8 mouse cellular contexts compared by ENCODE assay signal in the genomic region with DNA sequence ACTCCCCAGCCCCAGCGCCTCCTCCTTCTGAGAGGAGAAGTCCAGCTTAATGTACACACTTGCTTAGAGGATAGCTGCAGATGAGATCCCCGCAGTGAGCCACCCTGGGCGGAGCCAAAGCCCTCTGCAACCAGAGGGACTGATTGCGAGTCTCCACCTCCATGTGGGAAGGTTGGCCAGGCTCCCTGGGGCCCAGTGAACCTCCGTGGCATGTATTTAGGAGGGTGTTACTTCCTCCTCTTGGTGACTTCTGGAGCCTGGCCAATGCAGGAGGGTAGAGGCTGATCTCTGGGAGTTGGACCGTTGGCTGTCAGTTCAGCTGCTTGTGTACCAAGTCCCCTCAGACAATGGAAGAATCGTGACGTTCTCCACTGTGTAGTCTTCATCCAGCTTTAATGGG.
A peak's percentile ranks its signal among the peaks of the same experiment; 100 is the strongest.
DNase-seq lines count a peak whose midpoint lies in the region; ATAC-seq and TF ChIP-seq lines count a peak whose summit lies in the region.

No protein-coding gene starts in this region.

- H3K4me3 ChIP-seq in forebrain, embryonic 14.5 days (ENCODE audit: low read depth, low read length), result no peak overlapping the region
- H3K4me3 ChIP-seq in forebrain, postnatal 0 days (ENCODE audit: low read depth, low read length), result no peak overlapping the region
- no peak overlapping the region for H3K4me3 ChIP-seq in intestine, postnatal 0 days (ENCODE audit: low read depth, low read length)
- H3K4me3 ChIP-seq in lung, embryonic 16.5 days (ENCODE audit: low read length), result no peak overlapping the region

- peaks cover 64% of the 10 kb centered on the region for H3K4me1 ChIP-seq in forebrain, embryonic 14.5 days (ENCODE audit: control insufficient read depth, insufficient read depth, low read length)
- H3K4me1 ChIP-seq in forebrain, postnatal 0 days (ENCODE audit: insufficient read depth), result peaks cover 21% of the 10 kb centered on the region
- peaks cover 28% of the 10 kb centered on the region for H3K4me1 ChIP-seq in intestine, postnatal 0 days (replicated peaks; ENCODE audit: control insufficient read depth, insufficient read depth, low read length)
- H3K4me1 ChIP-seq in lung, embryonic 16.5 days (replicated peaks; ENCODE audit: control insufficient read depth, insufficient read depth, low read length), result peaks cover 66% of the 10 kb centered on the region

- H3K27me3 ChIP-seq in forebrain, embryonic 14.5 days (replicated peaks; ENCODE audit: control insufficient read depth, insufficient read depth, low read length), result no peaks in the 10 kb centered on the region
- no peaks in the 10 kb centered on the region for H3K27me3 ChIP-seq in forebrain, postnatal 0 days (ENCODE audit: insufficient read depth, low read length)
- no peaks in the 10 kb centered on the region for H3K27me3 ChIP-seq in intestine, postnatal 0 days (replicated peaks; ENCODE audit: control insufficient read depth, insufficient read depth, low read length)
- no peaks in the 10 kb centered on the region for H3K27me3 ChIP-seq in lung, embryonic 16.5 days (ENCODE audit: control insufficient read depth, insufficient read depth, low read depth, low read length)

- ATAC-seq in forebrain, embryonic 14.5 days, result no peak
- ATAC-seq in forebrain, postnatal 0 days, result no peak
- ATAC-seq in intestine, postnatal 0 days, result peak; percentile 59
- ATAC-seq in lung, embryonic 16.5 days (ENCODE audit: low read depth), result peak; percentile 81

- no peak overlapping the region for H3K9ac ChIP-seq in forebrain, embryonic 14.5 days (ENCODE audit: low read length)
- no peak overlapping the region for H3K9ac ChIP-seq in forebrain, postnatal 0 days
- H3K9ac ChIP-seq in intestine, postnatal 0 days (ENCODE audit: low read depth, low read length), result 0 out of 2 replicates have a peak overlapping the region, but pooled peaks have one; percentile 38
- no peak overlapping the region for H3K9ac ChIP-seq in lung, embryonic 16.5 days (ENCODE audit: low read length)

- H3K27ac ChIP-seq in forebrain, embryonic 14.5 days (ENCODE audit: low read depth, low read length), result peak overlapping the region; percentile 27; the same call in 1 of the 2 replicates
- H3K27ac ChIP-seq in forebrain, postnatal 0 days (ENCODE audit: low read depth, low read length), result no peak overlapping the region
- peak overlapping the region; percentile 57 for H3K27ac ChIP-seq in intestine, postnatal 0 days (ENCODE audit: low read depth, low read length)
- H3K27ac ChIP-seq in lung, embryonic 16.5 days (ENCODE audit: low read length), result peak overlapping the region; percentile 70

- no peak overlapping the region for H3K4me2 ChIP-seq in forebrain, embryonic 14.5 days (ENCODE audit: low read length)
- H3K4me2 ChIP-seq in forebrain, postnatal 0 days (ENCODE audit: low read depth), result no peak overlapping the region
- no peak overlapping the region for H3K4me2 ChIP-seq in intestine, postnatal 0 days (replicated peaks; ENCODE audit: low read depth)
- no peak overlapping the region for H3K4me2 ChIP-seq in lung, embryonic 16.5 days (ENCODE audit: low read depth, low read length)

- H3K36me3 ChIP-seq in forebrain, embryonic 14.5 days (ENCODE audit: control insufficient read depth, insufficient read depth, low read length), result 0 out of 2 replicates have a peak, but pooled peaks cover 3% of the 10 kb centered on the region
- no peaks in the 10 kb centered on the region for H3K36me3 ChIP-seq in forebrain, postnatal 0 days (ENCODE audit: insufficient read depth)
- no peaks in the 10 kb centered on the region; the same call in 1 of the 2 replicates for H3K36me3 ChIP-seq in intestine, postnatal 0 days (ENCODE audit: control insufficient read depth, insufficient read depth)
- no peaks in the 10 kb centered on the region for H3K36me3 ChIP-seq in lung, embryonic 16.5 days (ENCODE audit: control insufficient read depth, insufficient read depth, low read length)

- 60% methylated on average over 8 of the region's 8 CpGs for WGBS in forebrain, embryonic 14.5 days
- WGBS in forebrain, postnatal 0 days, result 54% methylated on average over 8 of the region's 8 CpGs
- 11% methylated on average over 8 of the region's 8 CpGs for WGBS in intestine, postnatal 0 days
- WGBS in lung, embryonic 16.5 days, result 9% methylated on average over 8 of the region's 8 CpGs

- no peaks in the 10 kb centered on the region for H3K9me3 ChIP-seq in forebrain, embryonic 14.5 days (replicated peaks; ENCODE audit: control insufficient read depth, low read length)
- no peaks in the 10 kb centered on the region for H3K9me3 ChIP-seq in forebrain, postnatal 0 days (ENCODE audit: low read length)
- H3K9me3 ChIP-seq in intestine, postnatal 0 days (ENCODE audit: control insufficient read depth), result no peaks in the 10 kb centered on the region
- H3K9me3 ChIP-seq in lung, embryonic 16.5 days (ENCODE audit: control insufficient read depth, low read length), result no peaks in the 10 kb centered on the region

- TF ChIP-seq CTCF in forebrain, postnatal 0 days (IDR thresholded peaks at IDR 0.05; ENCODE audit: low read depth), result no peak
- no peak for TF ChIP-seq CTCF in intestine, postnatal 0 days (IDR thresholded peaks at IDR 0.05; ENCODE audit: low read depth)

- no peak for DNase-seq in forebrain, embryonic 14.5 days (ENCODE audit: low spot score)
- no peak for DNase-seq in forebrain, postnatal 0 days
- peak; percentile 74 for DNase-seq in MN1 (ENCODE audit: low spot score)
- DNase-seq in thymus, postnatal 25 days, result no peak
- no peak for DNase-seq in layer of hippocampus, adult 18-20 months (ENCODE audit: low spot score in 2 of 2)
- DNase-seq in left cerebral cortex, adult 9 months (ENCODE audit: low spot score in 2 of 2), result no peak

Comparison
In these comparisons a context has a peak if more than half of its experiments do, and no peak if none do; other contexts are left out.
1. ATAC-seq: peak in intestine, postnatal 0 days (single experiment) and lung, embryonic 16.5 days (single experiment); none in forebrain, embryonic 14.5 days (single experiment) and forebrain, postnatal 0 days (single experiment).